Mouse (Mus musculus) large intestine, adult 2 months (tissue): ENCODE results near the gene Asphd2. TPM values are rescaled to one million over a fixed set of nuclear protein-coding genes. Genes with fewer than 3 reads are reported as not detected.

Experiments
- DNase-seq: peaks from one replicate; pipeline ENCODE4 v3.0.0-alpha.2; 2012; ENCODE audit warnings: low read depth, low spot score
- WGBS: fragments of 180-500 bp; shearing (Covaris S2); methylation state at CpG from one replicate; pipeline ENCODE4 v1.1.7; 2018; 5-methylcytosine and 5-hydroxymethylcytosine counted together
- polyA plus RNA-seq: library from polyadenylated mRNA; depleted of rRNA; stranded (reverse); fragments of >200 nt; gene quantifications from 2 replicates; pipeline ENCODE4 v1.2.3, GENCODE M21; 2012; rRNA removed

Gene Asphd2
- polyA plus RNA-seq, 1 experiment: 2.7 TPM

DNA sequence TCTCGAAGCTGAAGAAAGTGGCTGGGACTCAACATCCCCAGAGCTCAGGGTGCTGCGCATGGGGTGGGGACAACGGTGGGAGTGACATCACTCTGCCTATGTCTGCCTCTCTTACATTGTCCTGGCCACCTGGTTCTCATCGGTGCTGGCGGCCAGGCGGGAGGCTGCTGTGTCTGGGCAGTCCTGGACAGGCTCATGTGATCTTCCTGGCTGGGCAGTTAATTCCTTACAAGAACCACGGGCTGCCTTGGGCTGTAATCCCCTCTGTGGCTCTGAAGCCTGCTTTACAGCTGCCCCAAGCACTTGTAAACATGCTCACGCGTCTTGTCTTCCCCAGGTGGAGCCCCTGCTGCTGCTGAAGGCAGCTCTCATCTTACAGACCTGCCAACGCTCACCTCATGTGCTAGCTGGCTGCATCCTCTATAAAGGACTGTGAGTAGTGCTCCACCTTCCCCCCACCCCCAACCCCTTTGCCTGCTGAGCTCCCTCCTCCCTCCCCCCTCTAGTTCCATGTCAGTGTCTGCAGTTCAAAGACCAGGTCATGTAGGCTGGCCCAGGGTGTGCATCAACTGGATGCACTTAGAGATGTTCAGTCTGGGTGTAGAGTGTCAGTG lies 30.4 kb downstream of the Asphd2 start:
- DNase-seq: no peak
- 69% methylated on average over 10 of the region's 10 CpGs for WGBS

DNA sequence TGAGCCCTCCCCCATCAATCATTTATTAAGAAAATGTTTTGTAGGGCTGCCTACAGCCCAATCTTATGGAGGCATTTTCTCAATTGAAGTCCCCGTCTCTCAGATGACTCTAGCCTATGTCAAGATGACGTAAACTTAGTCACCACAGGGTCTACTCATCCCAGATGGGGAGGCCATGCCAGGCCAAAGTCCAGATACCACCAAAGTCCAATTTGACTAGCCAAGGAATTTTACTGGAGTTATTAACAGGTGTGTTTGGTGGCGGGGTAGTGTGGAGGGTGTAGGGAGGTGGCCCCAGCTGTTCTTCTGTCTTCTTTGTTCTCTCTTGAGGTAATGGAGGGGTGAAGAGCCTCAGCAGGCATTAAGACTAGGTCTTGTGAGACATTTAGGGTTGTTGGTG lies 34.6 kb downstream of the Asphd2 start:
- no peak for DNase-seq
- WGBS: 86% methylated on average over 3 of the region's 3 CpGs

DNA sequence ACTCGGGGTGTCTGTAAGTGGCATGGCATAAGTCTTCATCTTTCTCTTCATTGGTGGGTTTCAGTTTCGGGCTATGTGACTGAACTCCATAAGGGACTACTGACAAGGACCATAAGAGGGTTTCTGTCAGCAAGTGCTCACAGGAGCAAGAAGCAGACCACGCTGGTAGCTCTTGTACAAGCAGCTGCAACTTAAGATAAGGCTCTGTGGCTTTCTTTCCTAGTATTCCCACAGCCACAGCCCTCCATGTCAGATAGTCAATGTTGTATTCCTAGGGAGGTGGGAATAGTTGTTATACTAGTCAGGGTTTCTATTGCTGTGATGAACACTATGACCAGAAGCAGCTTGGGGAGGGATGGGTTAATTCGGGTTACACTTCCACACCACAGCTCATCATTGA lies 35.1 kb downstream of the Asphd2 start:
- 93% methylated on average over 4 of the region's 4 CpGs for WGBS

DNA sequence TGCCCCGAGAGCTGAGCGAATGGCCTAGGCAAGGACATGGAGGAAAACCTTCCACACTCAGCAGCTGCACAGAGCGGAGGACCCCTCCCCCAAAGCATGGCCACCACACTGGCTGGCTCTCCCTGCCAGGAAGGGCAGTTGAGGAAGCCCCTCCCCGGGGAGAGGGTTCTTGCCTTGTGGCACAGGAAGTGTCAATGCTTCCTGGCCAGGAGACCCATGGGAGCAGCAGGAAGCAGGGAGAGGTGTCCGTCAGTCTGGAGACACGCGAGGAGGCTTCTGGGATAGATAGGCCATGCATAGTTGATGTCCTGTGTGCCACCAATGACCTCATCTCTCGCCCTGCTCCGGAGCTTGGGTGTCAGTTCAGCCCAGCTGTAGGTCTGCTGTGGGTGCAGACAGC lies 38.3 kb downstream of the Asphd2 start:
- 88% methylated on average over 9 of the region's 9 CpGs for WGBS
- DNase-seq: no peak

More for the DNA sequence above, 35.1 kb downstream of the Asphd2 start:
- DNase-seq: no peak

DNA sequence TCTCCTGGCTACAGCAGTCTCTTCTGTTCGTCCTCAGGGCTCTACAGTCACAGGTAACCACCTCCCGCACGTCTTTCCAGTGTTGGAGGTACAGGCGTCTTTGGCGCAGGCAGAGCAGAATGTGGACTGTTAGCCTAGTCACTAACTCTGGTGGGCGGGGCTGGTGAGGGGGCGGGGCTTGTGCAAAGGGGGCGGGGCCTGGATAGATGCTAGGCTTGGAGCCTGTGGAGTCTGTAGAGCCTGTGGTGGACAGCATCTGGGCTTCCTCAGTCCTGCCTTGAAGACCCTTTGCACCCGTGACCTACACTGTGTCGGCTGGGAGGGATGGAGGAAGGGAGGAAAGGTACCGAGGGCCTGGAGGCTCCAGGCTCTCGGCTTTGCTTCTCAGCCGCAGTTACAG lies 38.8 kb downstream of the Asphd2 start, which contains the start of gene Gm6583:
Gm6583 (minus strand) TSS at position 124 of the 400 bp plus-strand sequence.
- WGBS: 67% methylated on average over 13 of the region's 13 CpGs

DNA sequence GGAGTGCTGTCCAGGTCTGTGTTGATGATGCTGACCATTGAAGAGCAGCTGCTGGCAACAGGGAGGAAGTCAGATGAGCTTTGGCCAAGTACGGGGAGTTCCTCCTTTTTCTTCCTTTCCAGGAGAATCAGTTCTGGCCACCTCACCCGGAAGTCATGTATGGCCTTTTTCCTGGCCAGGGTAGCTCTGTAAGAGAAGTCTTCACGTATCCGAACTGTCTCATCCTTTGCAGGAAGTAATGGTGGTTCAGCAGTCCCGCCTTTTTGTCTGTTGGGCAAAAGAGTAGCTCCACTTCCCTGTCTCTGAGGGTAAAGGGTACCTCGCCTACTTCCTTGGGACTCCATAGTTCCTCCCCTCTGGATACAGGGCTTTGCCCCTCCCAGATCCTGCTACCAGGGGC lies 39.2 kb downstream of the Asphd2 start:
- DNase-seq: no peak

More for the DNA sequence above, 38.8 kb downstream of the Asphd2 start, which contains the start of gene Gm6583:
- DNase-seq: no peak

DNA sequence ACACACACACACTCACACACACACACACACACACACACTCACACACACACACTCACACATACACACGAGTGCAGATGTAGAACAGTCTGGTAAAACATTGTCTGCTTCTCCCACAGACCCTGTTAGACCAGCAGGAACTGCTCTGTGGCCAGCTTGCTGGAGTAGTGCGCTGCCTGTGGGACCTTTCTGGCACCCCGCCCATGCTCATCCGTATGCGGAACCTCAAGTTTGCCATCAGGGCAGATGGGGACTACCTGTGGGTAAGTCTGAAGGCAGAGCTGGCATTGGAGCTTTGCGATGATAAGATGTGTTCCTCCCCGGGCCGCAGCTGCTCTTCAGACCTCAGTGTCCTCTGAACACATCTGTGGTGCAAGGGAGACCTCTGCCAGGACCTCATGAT lies 45.5 kb downstream of the Asphd2 start:
- 86% methylated on average over 8 of the region's 8 CpGs for WGBS

More for the DNA sequence above, 39.2 kb downstream of the Asphd2 start:
- 72% methylated on average over 6 of the region's 6 CpGs for WGBS

DNA sequence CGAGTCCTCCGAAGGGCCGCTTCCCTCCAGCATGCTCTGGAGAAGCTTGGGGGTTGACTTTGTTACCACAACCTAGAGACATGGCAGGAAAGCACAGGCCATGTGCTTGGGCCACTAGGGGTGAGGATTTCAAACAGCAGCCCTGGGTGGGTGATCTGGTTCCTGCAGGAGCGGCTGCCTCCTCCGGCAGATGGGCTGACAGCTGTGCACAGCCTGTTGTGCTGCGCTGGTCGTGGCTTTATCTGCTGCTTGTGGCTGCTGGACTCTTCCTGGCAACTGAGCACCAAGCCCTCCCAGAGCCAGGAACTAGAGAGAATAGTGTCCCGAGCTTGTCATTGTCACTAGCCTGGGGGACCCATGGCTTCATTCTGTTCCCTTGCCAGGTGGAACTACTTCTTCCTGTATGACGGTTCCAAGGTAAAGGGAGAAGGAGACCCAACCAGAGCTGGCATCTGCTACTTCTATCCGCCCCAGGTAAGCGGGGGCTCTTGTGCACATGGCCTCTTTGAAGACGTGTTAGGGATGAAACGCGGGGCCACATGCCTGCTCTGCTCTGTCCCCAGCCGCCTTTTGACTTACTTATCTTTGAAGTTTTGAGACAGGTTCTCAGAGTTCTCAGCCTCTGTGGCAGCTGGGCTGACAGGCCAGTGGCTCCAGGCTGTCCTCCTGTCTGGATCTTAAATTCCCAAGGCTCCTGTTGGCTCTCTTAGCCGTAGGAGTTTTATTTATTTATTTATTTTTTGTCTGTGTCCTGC lies 48.3 kb downstream of the Asphd2 start:
- 83% methylated on average over 16 of the region's 16 CpGs for WGBS
- no peak for DNase-seq

More for the DNA sequence above, 45.5 kb downstream of the Asphd2 start:
- no peak for DNase-seq

DNA sequence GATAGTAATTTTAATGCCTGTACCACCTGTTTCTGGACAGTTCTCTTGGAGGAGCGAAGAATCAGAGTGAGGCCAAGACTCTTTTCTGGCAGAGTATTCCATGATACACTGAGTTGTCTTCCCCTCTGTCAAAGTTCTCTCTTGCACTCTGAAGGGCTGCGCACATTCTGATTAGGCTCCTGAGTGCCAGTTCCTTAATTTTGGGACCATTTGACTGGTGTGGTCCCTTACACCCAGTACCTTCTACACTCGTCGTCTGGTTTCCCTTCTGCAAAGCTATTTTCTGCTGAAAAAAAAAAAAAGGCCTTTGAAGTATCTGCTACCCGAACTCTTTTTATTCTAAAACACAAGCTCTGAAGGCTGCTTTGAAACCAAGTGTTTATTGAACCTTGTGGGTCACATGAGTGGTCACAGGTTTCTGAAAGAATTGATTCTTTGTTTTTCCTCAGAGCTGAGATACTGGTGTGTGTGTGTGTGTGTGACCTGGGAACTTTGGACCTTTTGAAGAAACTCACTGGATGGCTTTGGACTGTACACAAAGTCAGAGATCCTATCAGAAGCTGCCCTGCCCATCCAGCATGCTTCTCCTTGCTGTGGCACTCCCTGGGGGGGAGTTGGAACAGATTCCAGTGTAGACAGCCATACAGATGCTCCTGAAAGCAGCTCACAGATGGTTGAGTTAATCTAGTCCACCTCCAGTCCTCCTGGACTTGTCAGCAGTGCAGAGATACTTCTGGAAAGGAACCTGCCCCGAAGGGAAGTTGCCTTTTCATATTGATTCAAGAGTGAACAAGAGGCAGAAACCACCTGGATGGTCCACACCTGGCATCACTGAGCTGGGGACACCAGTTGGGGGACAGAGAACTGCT lies 50.3 kb downstream of the Asphd2 start:
- DNase-seq: no peak
- WGBS: 33% methylated on average over 6 of the region's 6 CpGs

DNA sequence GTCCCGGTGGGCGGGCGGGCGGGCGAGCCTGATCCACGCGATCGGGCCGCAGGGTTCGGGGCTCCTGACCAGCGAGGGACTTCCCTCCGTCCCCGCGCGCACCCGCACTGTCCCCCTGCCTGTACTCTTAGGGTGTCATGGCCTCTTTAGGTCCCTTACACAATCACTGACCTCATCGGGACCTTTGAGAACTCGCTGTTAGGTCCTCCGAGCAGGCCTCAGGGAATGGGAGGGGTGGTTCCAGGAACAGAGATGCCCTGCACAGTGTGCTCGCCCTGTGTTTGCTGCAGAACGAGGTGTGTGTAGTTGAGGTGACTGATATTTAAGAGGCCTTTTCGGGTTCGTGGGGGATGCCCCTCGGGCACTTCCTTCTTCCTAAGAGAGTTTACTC lies 51.5 kb downstream of the Asphd2 start:
- WGBS: under 1% methylated on average over 24 of the region's 24 CpGs
- no peak for DNase-seq

DNA sequence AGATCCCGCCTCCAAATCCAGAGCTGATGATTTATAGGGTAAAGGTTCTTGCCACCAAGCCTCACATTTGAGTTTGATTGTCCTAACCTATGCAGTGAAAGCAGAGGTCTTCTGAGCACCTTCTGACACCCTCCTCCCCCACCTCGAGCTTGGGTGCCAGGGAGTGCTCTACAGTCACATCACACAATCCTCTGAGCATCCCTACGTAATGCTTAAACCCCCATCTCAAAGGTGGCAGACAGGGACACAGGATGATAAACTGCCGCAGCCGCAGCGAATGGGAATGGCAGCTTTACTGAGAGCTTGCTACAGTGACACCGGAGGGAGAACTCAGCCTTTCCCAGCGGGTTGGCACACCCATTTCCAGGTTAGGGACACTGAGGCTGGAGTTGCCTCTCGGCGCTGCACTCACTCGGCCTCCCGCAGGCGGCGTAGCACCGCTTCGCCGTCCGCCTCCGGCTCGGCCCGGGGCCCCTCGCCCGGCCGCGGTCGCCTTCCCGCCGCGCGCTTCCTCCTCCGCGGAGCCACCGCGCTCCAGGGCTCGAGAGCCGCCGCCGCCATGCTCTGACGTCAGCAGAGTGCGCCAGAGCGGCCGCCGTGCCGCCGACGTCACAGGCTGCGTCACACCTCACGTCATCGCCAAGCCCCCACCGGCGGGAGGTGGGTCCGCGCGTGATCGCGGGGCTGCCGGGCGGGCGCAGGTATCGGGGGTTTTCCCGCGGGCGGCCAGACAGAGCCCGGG lies 52.0 kb downstream of the Asphd2 start, which contains the start of the genes Srrd and Hps4:
Srrd (minus strand) TSS at position 578 of the 742 bp plus-strand sequence.
Hps4 (plus strand) TSS at position 621 of the 742 bp plus-strand sequence.
- WGBS: 1% methylated on average over 64 of the region's 64 CpGs
- no peak for DNase-seq

DNA sequence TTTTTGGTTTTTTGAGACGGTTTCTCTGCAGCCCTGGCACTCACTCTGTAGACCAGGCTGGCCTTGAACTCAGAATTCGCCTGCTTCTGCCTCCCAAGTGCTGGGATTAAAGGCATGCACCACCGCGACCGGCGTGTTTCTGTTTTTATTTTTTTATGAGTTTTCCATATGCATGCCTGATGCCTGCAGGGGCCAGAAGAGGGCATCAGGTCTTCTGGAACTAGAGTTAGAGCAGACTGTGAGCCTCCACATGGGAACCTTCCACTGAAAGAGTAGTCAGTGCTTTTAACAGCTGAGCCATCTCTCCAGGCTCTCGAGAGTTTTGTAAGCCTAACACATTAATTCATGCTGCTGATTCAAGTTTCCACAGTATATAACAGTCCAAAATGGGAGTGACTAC lies 55.5 kb downstream of the Asphd2 start:
- no peak for DNase-seq
- WGBS: 41% methylated on average over 7 of the region's 7 CpGs

DNA sequence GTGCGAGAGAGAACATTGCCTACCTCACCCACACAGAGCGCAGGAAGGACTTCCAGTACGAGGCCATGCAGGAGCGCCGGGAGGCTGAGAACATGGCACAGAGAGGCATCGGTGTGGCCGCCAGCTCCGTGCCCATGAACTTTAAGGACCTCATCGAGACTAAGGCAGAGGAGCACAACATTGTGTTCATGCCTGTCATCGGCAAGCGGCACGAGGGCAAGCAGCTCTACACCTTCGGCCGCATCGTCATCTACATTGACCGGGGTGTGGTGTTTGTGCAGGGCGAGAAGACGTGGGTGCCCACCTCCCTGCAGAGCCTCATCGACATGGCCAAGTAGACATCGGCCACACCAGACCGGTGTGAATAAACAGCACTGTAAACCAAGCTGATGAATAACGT lies 57.7 kb downstream of the Asphd2 start:
- 91% methylated on average over 22 of the region's 22 CpGs for WGBS
- DNase-seq: no peak

DNA sequence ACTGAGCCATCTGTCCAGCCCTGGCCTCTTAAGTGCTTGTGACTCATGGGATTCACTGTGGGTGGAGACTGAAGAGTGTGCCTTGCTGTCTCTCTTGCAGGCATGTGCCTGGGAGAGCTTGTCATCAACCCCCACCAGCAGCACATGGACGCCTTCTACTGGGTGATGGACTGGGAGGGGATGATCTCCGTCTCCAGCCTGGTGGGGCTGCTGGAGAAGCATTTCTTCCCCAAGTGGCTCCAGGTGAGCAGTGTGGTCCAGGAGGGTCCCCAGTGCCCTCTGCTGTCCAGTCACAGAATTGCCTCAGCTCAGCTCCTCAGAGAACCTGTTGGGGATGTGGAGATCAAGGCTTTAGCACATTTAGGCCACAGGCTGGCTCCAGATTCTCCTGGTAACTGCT lies 59.2 kb downstream of the Asphd2 start:
- WGBS: 24% methylated on average over 2 of the region's 2 CpGs
- DNase-seq: no peak

Other genes with a start within 250 kb of the Asphd2 start
- gene Cryba4, start 142.3 kb downstream of the Asphd2 start, polyA plus RNA-seq: 1.1 and 2.2 TPM in 2 replicates
- gene Crybb1, start 139.1 kb downstream of the Asphd2 start, polyA plus RNA-seq: 0.26 and 0.27 TPM in 2 replicates
- gene Tpst2, start 118.2 kb downstream of the Asphd2 start, polyA plus RNA-seq: 24.6 and 30.4 TPM in 2 replicates
- 23.7 and 31.6 TPM in 2 replicates for gene Tfip11, start 68.5 kb downstream of the Asphd2 start, polyA plus RNA-seq
- 31.3 and 31.4 TPM in 2 replicates for gene Srrd, start 51.8 kb downstream of the Asphd2 start, polyA plus RNA-seq
- 31.9 and 43.7 TPM in 2 replicates for gene Hps4, start 51.8 kb downstream of the Asphd2 start, polyA plus RNA-seq
- gene Gm6583, start 38.8 kb downstream of the Asphd2 start, polyA plus RNA-seq: not detected in 2 replicates
- not detected in 2 replicates for gene Gm6588, start 54.6 kb upstream of the Asphd2 start, polyA plus RNA-seq
- gene Sez6l, start 182.3 kb upstream of the Asphd2 start, polyA plus RNA-seq: 0.40 and 0.73 TPM in 2 replicates